Mouse (Mus musculus): ENCODE data around the gene Abr. TPM values are rescaled to one million over a fixed set of nuclear protein-coding genes. Genes with fewer than 3 reads are reported as not detected.

The Abr gene
- polyA plus RNA-seq, 1 experiment from 2014 or later = 32.3 TPM

- Histone ChIP-seq H3K4me2 (replicated peaks; ENCODE audit: low read depth) (no peak overlapping the region), H3K4me1 (replicated peaks; ENCODE audit: control insufficient read depth, insufficient read depth, low read length) (peaks cover 7% of the 10 kb centered on the region), H3K36me3 (ENCODE audit: control insufficient read depth, insufficient read depth) (no peaks in the 10 kb centered on the region), H3K4me3 (ENCODE audit: low read depth, low read length) (no peak overlapping the region), H3K27me3 (replicated peaks; ENCODE audit: control insufficient read depth, insufficient read depth, low read length) (no peaks in the 10 kb centered on the region), H3K27ac (ENCODE audit: low read depth, low read length) (no peak overlapping the region), H3K9ac (ENCODE audit: low read depth, low read length) (no peak overlapping the region), H3K9me3 (ENCODE audit: control insufficient read depth) (no peaks in the 10 kb centered on the region)
- WGBS = 79% methylated on average over 9 of the region's 9 CpGs
- no peak for TF ChIP-seq CTCF (IDR thresholded peaks at IDR 0.05; ENCODE audit: low read depth)
- no peak for ATAC-seq
Observed at GRCm38 (mm10) chr11:76497066-76497768, 124.9 kb downstream of the Abr start.

GRCm38 (mm10) chr11:76496086-76496771 lies 125.9 kb downstream of the Abr start:
- H3K27me3 ChIP-seq (replicated peaks; ENCODE audit: control insufficient read depth, insufficient read depth, low read length) = no peaks in the 10 kb centered on the region
- H3K4me3 ChIP-seq (ENCODE audit: low read depth, low read length) = no peak overlapping the region
- ATAC-seq = peak; percentile 63
- no peaks in the 10 kb centered on the region for H3K9me3 ChIP-seq (ENCODE audit: control insufficient read depth)
- H3K4me2 ChIP-seq (replicated peaks; ENCODE audit: low read depth) = peak overlapping the region; percentile 88
- TF ChIP-seq CTCF (IDR thresholded peaks at IDR 0.05; ENCODE audit: low read depth) = peak; percentile 81
- peaks cover 10% of the 10 kb centered on the region for H3K4me1 ChIP-seq (replicated peaks; ENCODE audit: control insufficient read depth, insufficient read depth, low read length)
- no peak overlapping the region for H3K9ac ChIP-seq (ENCODE audit: low read depth, low read length)
- H3K36me3 ChIP-seq (ENCODE audit: control insufficient read depth, insufficient read depth) = no peaks in the 10 kb centered on the region
- peak overlapping the region; percentile 98 for H3K27ac ChIP-seq (ENCODE audit: low read depth, low read length)
- 44% methylated on average over 6 of the region's 6 CpGs for WGBS

- peaks cover 17% of the 10 kb centered on the region for H3K4me1 ChIP-seq (replicated peaks; ENCODE audit: control insufficient read depth, insufficient read depth, low read length)
- WGBS = 5% methylated on average over 19 of the region's 19 CpGs
- no peak for TF ChIP-seq CTCF (IDR thresholded peaks at IDR 0.05; ENCODE audit: low read depth)
Observed at GRCm38 (mm10) chr11:76495127-76496028, 126.7 kb downstream of the Abr start.

GRCm38 (mm10) chr11:76494360-76495126 lies 127.6 kb downstream of the Abr start:
- Histone ChIP-seq H3K27me3 (replicated peaks; ENCODE audit: control insufficient read depth, insufficient read depth, low read length) (no peaks in the 10 kb centered on the region), H3K9me3 (ENCODE audit: control insufficient read depth) (no peaks in the 10 kb centered on the region), H3K4me1 (replicated peaks; ENCODE audit: control insufficient read depth, insufficient read depth, low read length) (peaks cover 18% of the 10 kb centered on the region), H3K27ac (ENCODE audit: low read depth, low read length) (peak overlapping the region; percentile 98), H3K9ac (ENCODE audit: low read depth, low read length) (peak overlapping the region; percentile 84), H3K4me2 (replicated peaks; ENCODE audit: low read depth) (peak overlapping the region; percentile 88), H3K36me3 (ENCODE audit: control insufficient read depth, insufficient read depth) (no peaks in the 10 kb centered on the region), H3K4me3 (ENCODE audit: low read depth, low read length) (peak overlapping the region; percentile 76)
- under 1% methylated on average over 60 of the region's 67 CpGs for WGBS
- TF ChIP-seq CTCF (IDR thresholded peaks at IDR 0.05; ENCODE audit: low read depth) = no peak; the same call in 1 of the 2 replicates
- peak; percentile 55 for ATAC-seq

More at GRCm38 (mm10) chr11:76495127-76496028, 126.7 kb downstream of the Abr start:
- H3K36me3 ChIP-seq (ENCODE audit: control insufficient read depth, insufficient read depth) = no peaks in the 10 kb centered on the region
- H3K4me2 ChIP-seq (replicated peaks; ENCODE audit: low read depth) = peak overlapping the region; percentile 88
- H3K27ac ChIP-seq (ENCODE audit: low read depth, low read length) = peak overlapping the region; percentile 98
- H3K27me3 ChIP-seq (replicated peaks; ENCODE audit: control insufficient read depth, insufficient read depth, low read length) = no peaks in the 10 kb centered on the region
- H3K9me3 ChIP-seq (ENCODE audit: control insufficient read depth) = no peaks in the 10 kb centered on the region
- H3K9ac ChIP-seq (ENCODE audit: low read depth, low read length) = peak overlapping the region; percentile 84
- H3K4me3 ChIP-seq (ENCODE audit: low read depth, low read length) = peak overlapping the region; percentile 76
- ATAC-seq = peak; percentile 75

- H3K27me3 ChIP-seq (replicated peaks; ENCODE audit: control insufficient read depth, insufficient read depth, low read length) = no peaks in the 10 kb centered on the region
- H3K4me1 ChIP-seq (replicated peaks; ENCODE audit: control insufficient read depth, insufficient read depth, low read length) = peaks cover 18% of the 10 kb centered on the region
- ATAC-seq = no peak
- H3K36me3 ChIP-seq (ENCODE audit: control insufficient read depth, insufficient read depth) = no peaks in the 10 kb centered on the region
- no peak for TF ChIP-seq CTCF (IDR thresholded peaks at IDR 0.05; ENCODE audit: low read depth)
- no peaks in the 10 kb centered on the region for H3K9me3 ChIP-seq (ENCODE audit: control insufficient read depth)
- peak overlapping the region; percentile 98 for H3K27ac ChIP-seq (ENCODE audit: low read depth, low read length)
- H3K4me3 ChIP-seq (ENCODE audit: low read depth, low read length) = peak overlapping the region; percentile 76
- H3K9ac ChIP-seq (ENCODE audit: low read depth, low read length) = peak overlapping the region; percentile 84
- 1% methylated on average over 6 of the region's 6 CpGs for WGBS
- H3K4me2 ChIP-seq (replicated peaks; ENCODE audit: low read depth) = peak overlapping the region; percentile 88
Observed at GRCm38 (mm10) chr11:76493811-76494274, 128.3 kb downstream of the Abr start.
